ENCODE assay signal across 8 mouse cellular contexts in genomic region chr3:152477796-152478527, GRCm38 (mm10).
DNase-seq lines count a peak whose midpoint lies in the region; ATAC-seq and TF ChIP-seq lines count a peak whose summit lies in the region.

No protein-coding gene starts in this region.

- peaks cover 5% of the 10 kb centered on the region for H3K4me1 ChIP-seq in heart, embryonic 16.5 days (ENCODE audit: control insufficient read depth, insufficient read depth, low read length)
- peaks cover 9% of the 10 kb centered on the region for H3K4me1 ChIP-seq in liver, postnatal 0 days (ENCODE audit: insufficient read depth)
- peaks cover 19% of the 10 kb centered on the region for H3K4me1 ChIP-seq in neural tube, embryonic 12.5 days

- peak overlapping the region; percentile 70 for H3K9ac ChIP-seq in heart, embryonic 16.5 days (ENCODE audit: low read length)
- H3K9ac ChIP-seq in liver, postnatal 0 days (replicated peaks), result peak overlapping the region; percentile 67
- peak overlapping the region; percentile 33 for H3K9ac ChIP-seq in neural tube, embryonic 12.5 days

- DNase-seq in CD8-positive naive resting alpha-beta T cell, adult 2 months (ENCODE audit: low read depth in 2 of 2, low spot score in 2 of 2), result peak; percentile 38 to 52
- DNase-seq in brain, embryonic 14.5 days (ENCODE audit: low read depth), result peak; percentile 73
- DNase-seq in kidney, postnatal 14 days, result peak; percentile 79
- peak; percentile 80 for DNase-seq in liver, postnatal 0 days
- DNase-seq in testis, postnatal 10 days (ENCODE audit: low spot score), result peak; percentile 76

- peak overlapping the region; percentile 73 for H3K4me2 ChIP-seq in heart, embryonic 16.5 days (ENCODE audit: low read depth, low read length)
- H3K4me2 ChIP-seq in liver, postnatal 0 days (ENCODE audit: low read depth, low read length), result peak overlapping the region; percentile 95
- peak overlapping the region; percentile 71 for H3K4me2 ChIP-seq in neural tube, embryonic 12.5 days (replicated peaks)

- 3% methylated on average over 23 of the region's 23 CpGs for WGBS in heart, embryonic 16.5 days
- 2% methylated on average over 23 of the region's 23 CpGs for WGBS in liver, postnatal 0 days (ENCODE audit: insufficient replicate concordance)
- WGBS in neural tube, embryonic 12.5 days, result 6% methylated on average over 23 of the region's 23 CpGs

- TF ChIP-seq EP300 in liver, postnatal 0 days (IDR thresholded peaks at IDR 0.05; ENCODE audit: low read depth), result no peak

- peak overlapping the region; percentile 57 for H3K4me3 ChIP-seq in heart, embryonic 16.5 days (ENCODE audit: low read length)
- peak overlapping the region; percentile 53 for H3K4me3 ChIP-seq in liver, postnatal 0 days (ENCODE audit: low read depth, low read length)
- H3K4me3 ChIP-seq in neural tube, embryonic 12.5 days, result peak overlapping the region; percentile 24

- peak overlapping the region; percentile 60 for H3K27ac ChIP-seq in heart, embryonic 16.5 days (ENCODE audit: low read length)
- peak overlapping the region; percentile 78 for H3K27ac ChIP-seq in liver, postnatal 0 days (ENCODE audit: low read depth)
- no peak overlapping the region for H3K27ac ChIP-seq in neural tube, embryonic 12.5 days

- no peaks in the 10 kb centered on the region for H3K9me3 ChIP-seq in heart, embryonic 16.5 days (replicated peaks; ENCODE audit: control insufficient read depth, low read length)
- H3K9me3 ChIP-seq in liver, postnatal 0 days (ENCODE audit: low read length), result no peaks in the 10 kb centered on the region
- H3K9me3 ChIP-seq in neural tube, embryonic 12.5 days, result no peaks in the 10 kb centered on the region

- peak; percentile 83 for ATAC-seq in erythroblast, adult 5-6 weeks (replicated peaks; ENCODE audit: low FRiP score, poor library complexity, severe bottlenecking)
- peak; percentile 78 for ATAC-seq in heart, embryonic 16.5 days (replicated peaks; ENCODE audit: extremely low read depth, insufficient read depth, low FRiP score)
- ATAC-seq in liver, postnatal 0 days, result peak; percentile 79
- peak; percentile 62 for ATAC-seq in neural tube, embryonic 12.5 days (ENCODE audit: low FRiP score, low read depth)

- TF ChIP-seq CTCF in brain, embryonic 14.5 days (IDR thresholded peaks at IDR 0.05; ENCODE audit: borderline replicate concordance, extremely low read depth, insufficient read depth, insufficient read length), result peak; percentile 68
- TF ChIP-seq CTCF in liver, postnatal 0 days (IDR thresholded peaks at IDR 0.05; ENCODE audit: low read depth), result peak; percentile 83

- TF ChIP-seq POLR2A in brain, embryonic 14.5 days (IDR thresholded peaks at IDR 0.05; ENCODE audit: borderline replicate concordance, extremely low read depth, insufficient read depth, insufficient read length, poor library complexity, severe bottlenecking), result no peak

- H3K36me3 ChIP-seq in heart, embryonic 16.5 days (ENCODE audit: control insufficient read depth, insufficient read depth), result no peaks in the 10 kb centered on the region
- no peaks in the 10 kb centered on the region for H3K36me3 ChIP-seq in liver, postnatal 0 days (replicated peaks; ENCODE audit: insufficient read depth, low read length)
- no peaks in the 10 kb centered on the region for H3K36me3 ChIP-seq in neural tube, embryonic 12.5 days

- H3K27me3 ChIP-seq in heart, embryonic 16.5 days (ENCODE audit: control insufficient read depth, insufficient read depth, low read length), result peaks cover 2% of the 10 kb centered on the region; the same call in 1 of the 2 replicates
- H3K27me3 ChIP-seq in liver, postnatal 0 days (ENCODE audit: insufficient read depth, low read length), result no peaks in the 10 kb centered on the region
- no peaks in the 10 kb centered on the region for H3K27me3 ChIP-seq in neural tube, embryonic 12.5 days (replicated peaks)
